Mouse (Mus musculus): ENCODE results near the gene Gm21992. TPM values are rescaled to one million over a fixed set of nuclear protein-coding genes. Genes with fewer than 3 reads are reported as not detected.

Gm21992 gene
- 10 to 100 TPM; 21.8 to 21.9 TPM for total RNA-seq (2021)

- peak; percentile 99 for DNase-seq (ENCODE audit: low spot score in 2 of 2)
- intact Hi-C loops (cut with DNase I), result loop anchor here (1.0 kb wide), 1 partner anchor 55 kb away; the partner anchor contains the start of gene Rbm4b
These were observed at the start of gene Gm21992, which contains the start of gene Rbm14 for GRCm38 (mm10) chr19:4811063-4811908. Gene Gm21992, minus strand, starts transcription at chr19:4811612. Gene Rbm14, minus strand, starts transcription at chr19:4811634.

- intact Hi-C loops (cut with DNase I), result no loop called here
- peak in 1 of 2 experiments; percentile 60 for DNase-seq (ENCODE audit: low spot score in 2 of 2)
These were observed 47.7 kb upstream of the Gm21992 start for GRCm38 (mm10) chr19:4859081-4859480.

- no peak for DNase-seq (ENCODE audit: low spot score in 2 of 2)
- intact Hi-C loops (cut with DNase I), result no loop called here
These were observed 44.5 kb upstream of the Gm21992 start for GRCm38 (mm10) chr19:4855951-4856350.

- no peak for DNase-seq (ENCODE audit: low spot score in 2 of 2)
- intact Hi-C loops (cut with DNase I), result no loop called here
These were observed 44.0 kb upstream of the Gm21992 start for GRCm38 (mm10) chr19:4855470-4855820.

GRCm38 (mm10) chr19:4854552-4855469, 43.4 kb upstream of the Gm21992 start, which contains the start of gene Ctsf:
Gene Ctsf, plus strand, starts transcription at chr19:4855130.
- peak; percentile 88 to 95 for DNase-seq (ENCODE audit: low spot score in 2 of 2)

GRCm38 (mm10) chr19:4850281-4850680, 38.9 kb upstream of the Gm21992 start:
- no peak for DNase-seq (ENCODE audit: low spot score in 2 of 2)
- intact Hi-C loops (cut with DNase I), result no loop called here

More at GRCm38 (mm10) chr19:4854552-4855469, 43.4 kb upstream of the Gm21992 start, which contains the start of gene Ctsf:
- intact Hi-C loops (cut with DNase I), result no loop called here

- no peak for DNase-seq (ENCODE audit: low spot score in 2 of 2)
- intact Hi-C loops (cut with DNase I), result loop anchor here (2.0 kb wide), 1 partner anchor 93 kb away; the partner anchor contains the start of gene Rbm4b
These were observed 38.4 kb upstream of the Gm21992 start for GRCm38 (mm10) chr19:4849800-4850199.

- peak in 1 of 2 experiments; percentile 28 for DNase-seq (ENCODE audit: low spot score in 2 of 2)
- intact Hi-C loops (cut with DNase I), result no loop called here
These were observed 36.1 kb upstream of the Gm21992 start for GRCm38 (mm10) chr19:4847490-4847889.

- intact Hi-C loops (cut with DNase I), result no loop called here
- DNase-seq (ENCODE audit: low spot score in 2 of 2), result no peak
These were observed 34.4 kb upstream of the Gm21992 start for GRCm38 (mm10) chr19:4845846-4846245.

GRCm38 (mm10) chr19:4842611-4843010, 31.2 kb upstream of the Gm21992 start:
- intact Hi-C loops (cut with DNase I), result no loop called here
- DNase-seq (ENCODE audit: low spot score in 2 of 2), result no peak

- intact Hi-C loops (cut with DNase I), result no loop called here
- DNase-seq (ENCODE audit: low spot score in 2 of 2), result no peak
These were observed 29.4 kb upstream of the Gm21992 start for GRCm38 (mm10) chr19:4840848-4841247.

GRCm38 (mm10) chr19:4839149-4839548, 27.7 kb upstream of the Gm21992 start, which contains the start of the genes Ccs and Ccdc87:
Gene Ccs, minus strand, starts transcription at chr19:4839332.
Gene Ccdc87, plus strand, starts transcription at chr19:4839366.
- DNase-seq (ENCODE audit: low spot score in 2 of 2), result peak; percentile 97 to 98
- intact Hi-C loops (cut with DNase I), result no loop called here

- DNase-seq (ENCODE audit: low spot score in 2 of 2), result no peak
- intact Hi-C loops (cut with DNase I), result no loop called here
These were observed 27.2 kb upstream of the Gm21992 start for GRCm38 (mm10) chr19:4838526-4839140.

- no peak for DNase-seq (ENCODE audit: low spot score in 2 of 2)
- intact Hi-C loops (cut with DNase I), result no loop called here
These were observed 25.6 kb upstream of the Gm21992 start for GRCm38 (mm10) chr19:4837049-4837448.

GRCm38 (mm10) chr19:4836096-4836495, 24.7 kb upstream of the Gm21992 start:
- DNase-seq (ENCODE audit: low spot score in 2 of 2), result no peak
- intact Hi-C loops (cut with DNase I), result no loop called here

- DNase-seq (ENCODE audit: low spot score in 2 of 2), result no peak
- intact Hi-C loops (cut with DNase I), result no loop called here
These were observed 22.6 kb upstream of the Gm21992 start for GRCm38 (mm10) chr19:4833977-4834376.

- DNase-seq (ENCODE audit: low spot score in 2 of 2), result peak; percentile 11 to 22
- intact Hi-C loops (cut with DNase I), result no loop called here
These were observed 17.7 kb upstream of the Gm21992 start for GRCm38 (mm10) chr19:4829156-4829555.

- no peak for DNase-seq (ENCODE audit: low spot score in 2 of 2)
- intact Hi-C loops (cut with DNase I), result no loop called here
These were observed 17.2 kb upstream of the Gm21992 start for GRCm38 (mm10) chr19:4828444-4829114.

All from left cerebral cortex, postnatal 25 days (tissue).